Mouse (Mus musculus): ENCODE measurements at regions not wholly inside any gene's neighbourhood (a gene's known extent, or its start where the extent isn't known, plus 50 kb on each side); places are given as distances from the start of the nearest gene placed in this dataset.

- H3K4me3 ChIP-seq (ENCODE audit: control insufficient read depth in 1 of 2, insufficient read depth in 1 of 2, low read depth in 2 of 2, low read length in 2 of 2) = no peak overlapping the region
- H3K4me1 ChIP-seq (ENCODE audit: control insufficient read depth in 1 of 2, insufficient read depth in 2 of 2, low read length in 2 of 2) = no peaks in the 10 kb centered on the region
- no peaks in the 10 kb centered on the region for H3K27me3 ChIP-seq (ENCODE audit: control insufficient read depth in 1 of 2, insufficient read depth in 2 of 2, low read length in 2 of 2)
- no peak overlapping the region for H3K9ac ChIP-seq (ENCODE audit: control insufficient read depth, low read depth, low read length, poor library complexity, severe bottlenecking)
- no peaks in the 10 kb centered on the region for H3K79me2 ChIP-seq (ENCODE audit: control insufficient read depth, insufficient read depth, low read length, poor library complexity)
- H3K9me3 ChIP-seq (replicated peaks; ENCODE audit: insufficient read depth, low read length) = no peaks in the 10 kb centered on the region
- no peak for TF ChIP-seq MAZ (IDR thresholded peaks at IDR 0.05; ENCODE audit: low read depth, low read length)
- TF ChIP-seq EP300 (IDR thresholded peaks at IDR 0.05; ENCODE audit: low read depth in 1 of 2, low read length in 2 of 2) = no peak
- no peak for TF ChIP-seq RCOR1 (IDR thresholded peaks at IDR 0.05; ENCODE audit: low read depth, low read length)
- TF ChIP-seq NELFE (IDR thresholded peaks at IDR 0.05; ENCODE audit: low read depth, low read length) = no peak
- TF ChIP-seq E2F4 (IDR thresholded peaks at IDR 0.05; ENCODE audit: borderline replicate concordance, low read depth, low read length) = no peak
- TF ChIP-seq TBP (IDR thresholded peaks at IDR 0.05; ENCODE audit: low read depth, low read length) = no peak
- no peak overlapping the region for H3K27ac ChIP-seq (ENCODE audit: control insufficient read depth, low read depth, low read length)
- DNase-seq (ENCODE audit: low read depth, low spot score) = no peak
- H3K36me3 ChIP-seq (ENCODE audit: control insufficient read depth in 1 of 2, insufficient read depth in 2 of 2, low read length in 2 of 2) = no peaks in the 10 kb centered on the region
Observed at GRCm38 (mm10) chr2:115441100-115441499, 140.4 kb upstream of the BC052040 start.

- Histone ChIP-seq H3K9ac (ENCODE audit: control insufficient read depth, low read depth, low read length, poor library complexity, severe bottlenecking) (no peak overlapping the region), H3K79me2 (ENCODE audit: control insufficient read depth, insufficient read depth, low read length, poor library complexity) (no peaks in the 10 kb centered on the region), H3K27ac (ENCODE audit: control insufficient read depth, low read depth, low read length) (no peak overlapping the region), H3K9me3 (replicated peaks; ENCODE audit: insufficient read depth, low read length) (no peaks in the 10 kb centered on the region), H3K4me3 (ENCODE audit: control insufficient read depth in 1 of 2, insufficient read depth in 1 of 2, low read depth in 2 of 2, low read length in 2 of 2) (no peak overlapping the region), H3K36me3 (ENCODE audit: control insufficient read depth in 1 of 2, insufficient read depth in 2 of 2, low read length in 2 of 2) (no peaks in the 10 kb centered on the region), H3K27me3 (ENCODE audit: control insufficient read depth in 1 of 2, insufficient read depth in 2 of 2, low read length in 2 of 2) (no peaks in the 10 kb centered on the region), H3K4me1 (ENCODE audit: control insufficient read depth in 1 of 2, insufficient read depth in 2 of 2, low read length in 2 of 2) (no peaks in the 10 kb centered on the region)
- TF ChIP-seq SIN3A (IDR thresholded peaks at IDR 0.05; ENCODE audit: low read length) = no peak
- no peak for TF ChIP-seq POLR2A (IDR thresholded peaks at IDR 0.05; ENCODE audit: control insufficient read depth in 1 of 2, insufficient read depth in 1 of 2, low read depth in 1 of 2, low read length in 2 of 2, poor library complexity in 1 of 2)
- TF ChIP-seq ZKSCAN1 (IDR thresholded peaks at IDR 0.05; ENCODE audit: low read depth, low read length) = no peak
- TF ChIP-seq POLR2AphosphoS5 (IDR thresholded peaks at IDR 0.05; ENCODE audit: borderline replicate concordance, low read depth, low read length) = no peak
- TF ChIP-seq ETS1 (IDR thresholded peaks at IDR 0.05; ENCODE audit: low read depth, low read length) = no peak
- no peak for TF ChIP-seq RAD21 (IDR thresholded peaks at IDR 0.05; ENCODE audit: low read depth, low read length)
- TF ChIP-seq GATA1 (IDR thresholded peaks at IDR 0.05; ENCODE audit: low read depth, low read length) = no peak
- no peak for TF ChIP-seq UBTF (IDR thresholded peaks at IDR 0.05; ENCODE audit: borderline replicate concordance, insufficient read depth, low read depth, low read length)
- TF ChIP-seq CHD1 (IDR thresholded peaks at IDR 0.05; ENCODE audit: low read depth, low read length) = no peak
- TF ChIP-seq CTCF (IDR thresholded peaks at IDR 0.05 in 2 of 3, conservative IDR thresholded peaks at IDR 0.05 in 1 of 3; ENCODE audit: control insufficient read depth in 1 of 3, insufficient read depth in 1 of 3, low read depth in 2 of 3, low read length in 3 of 3, poor library complexity in 1 of 3, severe bottlenecking in 1 of 3) = no peak
- TF ChIP-seq TCF12 (IDR thresholded peaks at IDR 0.05; ENCODE audit: low read depth, low read length) = no peak
- no peak for TF ChIP-seq USF1 (IDR thresholded peaks at IDR 0.05; ENCODE audit: low read depth, low read length)
- TF ChIP-seq HCFC1 (IDR thresholded peaks at IDR 0.05; ENCODE audit: low read depth, low read length) = no peak
- no peak for TF ChIP-seq SMC3 (IDR thresholded peaks at IDR 0.05; ENCODE audit: low read depth, low read length)
- TF ChIP-seq RCOR1 (IDR thresholded peaks at IDR 0.05; ENCODE audit: low read depth, low read length) = no peak
- TF ChIP-seq E2F4 (IDR thresholded peaks at IDR 0.05; ENCODE audit: borderline replicate concordance, low read depth, low read length) = no peak
- no peak for DNase-seq (ENCODE audit: low read depth, low spot score)
Observed at GRCm38 (mm10) chr2:115449783-115450483, 131.6 kb upstream of the BC052040 start.

Data from MEL (cell line).